Mouse (Mus musculus): Measurements from ENCODE around the gene Cfb.

- TF ChIP-seq CTCF (IDR thresholded peaks at IDR 0.05; ENCODE audit: borderline replicate concordance, control insufficient read depth, extremely low read depth, insufficient read depth, low read length, poor library complexity) (peak; percentile 69; the same call in 1 of the 2 replicates), POLR2A (IDR thresholded peaks at IDR 0.05; ENCODE audit: control insufficient read depth, extremely low read depth, insufficient read depth, low read length, poor library complexity) (0 out of 2 replicates have a peak, but pooled peaks have one; percentile 52)
Observed at GRCm38 (mm10) chr17:34849722-34850516, 12.4 kb downstream of the Cfb start, which contains the start of the genes Skiv2l and Nelfe.

Data from thymus, adult 2 months (tissue).